Mouse (Mus musculus) gastrocnemius, postnatal 4 days (tissue): Measurements from ENCODE around the gene Grin2d. TPM values are rescaled to one million over a fixed set of nuclear protein-coding genes. Genes with fewer than 3 reads are reported as not detected.
A peak's percentile ranks its signal among the peaks of the same experiment; 100 is the strongest.
"Not testable (repeated sequence)": the region's sequence is repeated elsewhere in the genome, so short reads cannot be mapped to it uniquely, and the experiment has no call there.

Experiments used
- DNase-seq, 2 experiments: peaks; one replicate each; pipeline ENCODE4 v3.0.0; 2021 to 2022; ENCODE audit warnings: low spot score in 2 of 2, mixed read lengths in 2 of 2
- long read RNA-seq, 2 experiments: library from polyadenylated mRNA; stranded (forward); transcript quantifications; one replicate each; pipeline ENCODE4 v2.0.0; 2021
- total RNA-seq, 2 experiments: library from RNA; stranded (reverse); gene quantifications; 2 replicates each; pipeline ENCODE4 v1.2.3; 2021

The Grin2d gene
- 1 to 10 TPM; 1.2 to 1.5 TPM for total RNA-seq
- long read RNA-seq, experiment 1, partial matches to known transcripts: 0 of 4 reads
- long read RNA-seq, experiment 1, other reads (novel, unspliced or antisense): 4 of 4 reads
- long read RNA-seq, experiment 2, partial matches to known transcripts: 0 of 2 reads
- long read RNA-seq, experiment 2, other reads (novel, unspliced or antisense): 2 of 2 reads

GRCm38 (mm10) chr7:45878278-45878677 lies at the start of gene Grin2d:
TSS of gene Grin2d (minus strand) at chr7:45878378.
- not testable (repeated sequence) for DNase-seq

GRCm38 (mm10) chr7:45924429-45924816 lies 46.2 kb upstream of the Grin2d start:
- no peak for DNase-seq

- DNase-seq: peak; percentile 63 to 82
Measured at GRCm38 (mm10) chr7:45923762-45924428, 45.7 kb upstream of the Grin2d start, which contains the start of gene Ccdc114. TSS of gene Ccdc114 (plus strand) at chr7:45924072.

GRCm38 (mm10) chr7:45922928-45923761 lies 45.0 kb upstream of the Grin2d start:
- peak; percentile 86 to 95 for DNase-seq

- no peak for DNase-seq
Measured at GRCm38 (mm10) chr7:45921950-45922600, 43.9 kb upstream of the Grin2d start.

GRCm38 (mm10) chr7:45921242-45921621 lies 43.1 kb upstream of the Grin2d start, which contains the start of gene Emp3:
TSS of gene Emp3 (minus strand) at chr7:45921404.
- peak in 1 of 2 experiments; percentile 80 for DNase-seq

- DNase-seq: peak in 1 of 2 experiments; percentile 51
Measured at GRCm38 (mm10) chr7:45920583-45921241, 42.5 kb upstream of the Grin2d start.

GRCm38 (mm10) chr7:45919761-45920160 lies 41.6 kb upstream of the Grin2d start:
- DNase-seq: no peak

- peak in 1 of 2 experiments; percentile 38 for DNase-seq
Measured at GRCm38 (mm10) chr7:45919083-45919671, 41.0 kb upstream of the Grin2d start.

- no peak for DNase-seq
Measured at GRCm38 (mm10) chr7:45917926-45918325, 39.7 kb upstream of the Grin2d start.

GRCm38 (mm10) chr7:45917004-45917704 lies 39.0 kb upstream of the Grin2d start:
- DNase-seq: peak in 1 of 2 experiments; percentile 33

GRCm38 (mm10) chr7:45916056-45917003 lies 38.2 kb upstream of the Grin2d start:
- peak; percentile 68 to 89 for DNase-seq

- DNase-seq: no peak
Measured at GRCm38 (mm10) chr7:45915011-45915410, 36.8 kb upstream of the Grin2d start.

GRCm38 (mm10) chr7:45914067-45914466 lies 35.9 kb upstream of the Grin2d start:
- no peak for DNase-seq

- DNase-seq: no peak
Measured at GRCm38 (mm10) chr7:45909145-45909544, 31.0 kb upstream of the Grin2d start.

GRCm38 (mm10) chr7:45908384-45908783 lies 30.2 kb upstream of the Grin2d start:
- DNase-seq: no peak

- DNase-seq: no peak
Measured at GRCm38 (mm10) chr7:45906622-45907021, 28.4 kb upstream of the Grin2d start.

GRCm38 (mm10) chr7:45902481-45903002 lies 24.4 kb upstream of the Grin2d start:
- no peak for DNase-seq
